ENCODE assay signal across 9 mouse cellular contexts in the genomic region with DNA sequence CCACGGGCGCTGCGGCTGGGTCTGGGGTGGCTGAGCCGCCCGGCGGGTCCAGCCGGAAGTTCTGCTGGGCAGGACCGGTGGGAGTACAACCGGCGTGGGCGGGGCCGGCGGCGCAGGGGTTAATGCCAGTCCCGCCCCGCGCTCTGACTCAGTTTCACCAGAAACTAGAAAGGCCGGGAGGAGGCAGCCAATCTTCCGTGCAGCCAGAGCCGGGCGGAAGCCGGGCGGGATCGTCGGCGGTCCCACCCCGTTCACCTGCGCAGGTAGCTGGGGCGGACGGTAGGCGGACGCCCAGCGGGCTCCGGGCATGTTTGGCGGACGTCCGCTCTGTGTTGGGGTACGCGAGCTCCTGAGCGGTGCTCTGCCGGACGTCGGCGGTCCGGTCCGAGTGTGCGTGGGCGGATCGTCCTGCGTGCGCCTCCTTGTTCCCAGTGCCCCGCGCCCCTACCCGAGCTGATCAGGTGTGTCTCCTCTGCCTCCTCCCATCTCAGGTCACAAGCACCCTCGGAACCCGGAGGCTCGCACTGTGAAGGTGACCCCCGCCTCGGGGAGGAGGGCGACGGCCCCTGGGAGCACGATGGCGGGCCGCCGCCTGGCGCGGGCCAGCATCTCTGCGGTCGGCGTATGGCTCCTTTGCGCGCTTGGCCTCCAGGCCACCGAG. TPM values are rescaled to one million over a fixed set of nuclear protein-coding genes. Genes with fewer than 3 reads are reported as not detected.
DNase-seq lines count a peak whose midpoint lies in the region; ATAC-seq and TF ChIP-seq lines count a peak whose summit lies in the region.
"Had no signal": no experiment of that assay in that cellular context is flagged by ENCODE, and none has a peak within 500 bp of the region (broad histone marks: within the 10 kb centered on the region; RNA-seq: fewer than 3 reads in every experiment).

A gene (plus strand): TSS at position 153 of the 661 bp plus-strand sequence.

- H3K4me3 ChIP-seq in heart, embryonic 12.5 days = peak within 1 kb of the TSS; percentile 59
- H3K4me3 ChIP-seq in cortical plate, adult 2 months (ENCODE audit: insufficient read depth, low read length) = peak within 1 kb of the TSS; percentile 7
- peak within 1 kb of the TSS; percentile 41 for H3K4me3 ChIP-seq in hindbrain, embryonic 15.5 days
- H3K4me3 ChIP-seq in liver, embryonic 12.5 days = peak within 1 kb of the TSS; percentile 49
- H3K4me3 ChIP-seq in neural tube, embryonic 12.5 days = peak within 1 kb of the TSS; percentile 37
- H3K4me3 ChIP-seq in cerebellum, adult 2 months (replicated peaks; ENCODE audit: insufficient read depth, low read depth, low read length) = no peak within 1 kb of the TSS

- no peaks in the 10 kb centered on the region for H3K9me3 ChIP-seq in heart, embryonic 12.5 days (replicated peaks)
- H3K9me3 ChIP-seq in hindbrain, embryonic 15.5 days = no peaks in the 10 kb centered on the region
- H3K9me3 ChIP-seq in liver, embryonic 12.5 days (replicated peaks) = no peaks in the 10 kb centered on the region
- no peaks in the 10 kb centered on the region for H3K9me3 ChIP-seq in neural tube, embryonic 12.5 days
- H3K9me3 ChIP-seq: G1E had no signal

- intact Hi-C loops in heart, postnatal 36 days (cut with DNase I) = no loop called here

- peaks cover 76% of the 10 kb centered on the region for H3K27me3 ChIP-seq in heart, embryonic 12.5 days (replicated peaks)
- peaks cover 60% of the 10 kb centered on the region for H3K27me3 ChIP-seq in hindbrain, embryonic 15.5 days
- H3K27me3 ChIP-seq in liver, embryonic 12.5 days (replicated peaks) = peaks cover 87% of the 10 kb centered on the region
- H3K27me3 ChIP-seq in neural tube, embryonic 12.5 days (replicated peaks) = peaks cover 52% of the 10 kb centered on the region
- peaks cover 5% of the 10 kb centered on the region; the same call in 1 of the 2 replicates for H3K27me3 ChIP-seq in cerebellum, adult 2 months (ENCODE audit: control insufficient read depth, insufficient read depth, low read length)

- H3K4me2 ChIP-seq in heart, embryonic 12.5 days = peak within 1 kb of the TSS; percentile 92
- H3K4me2 ChIP-seq in hindbrain, embryonic 15.5 days = peak within 1 kb of the TSS; percentile 68
- H3K4me2 ChIP-seq in liver, embryonic 12.5 days = peak within 1 kb of the TSS; percentile 69
- H3K4me2 ChIP-seq in neural tube, embryonic 12.5 days (replicated peaks) = peak within 1 kb of the TSS; percentile 67

- no peak for TF ChIP-seq CTCF in cortical plate, adult 2 months (IDR thresholded peaks at IDR 0.05; ENCODE audit: extremely low read depth, insufficient read depth, low read length)
- TF ChIP-seq CTCF in cerebellum, adult 2 months (IDR thresholded peaks at IDR 0.05; ENCODE audit: borderline replicate concordance, insufficient read depth, low read depth, low read length) = no peak

- peaks cover 14% of the 10 kb centered on the region for H3K4me1 ChIP-seq in heart, embryonic 12.5 days (replicated peaks)
- H3K4me1 ChIP-seq in cortical plate, adult 2 months (ENCODE audit: control insufficient read depth, insufficient read depth, low read length) = 0 out of 2 replicates have a peak, but pooled peaks cover 2% of the 10 kb centered on the region
- peaks cover 14% of the 10 kb centered on the region for H3K4me1 ChIP-seq in hindbrain, embryonic 15.5 days (replicated peaks)
- peaks cover 12% of the 10 kb centered on the region for H3K4me1 ChIP-seq in liver, embryonic 12.5 days
- peaks cover 13% of the 10 kb centered on the region for H3K4me1 ChIP-seq in neural tube, embryonic 12.5 days
- no peaks in the 10 kb centered on the region for H3K4me1 ChIP-seq in cerebellum, adult 2 months (ENCODE audit: control insufficient read depth, insufficient read depth, low read length)

- H3K36me3 ChIP-seq in heart, embryonic 12.5 days = no peaks in the 10 kb centered on the region
- H3K36me3 ChIP-seq in hindbrain, embryonic 15.5 days = no peaks in the 10 kb centered on the region
- H3K36me3 ChIP-seq in liver, embryonic 12.5 days = no peaks in the 10 kb centered on the region
- H3K36me3 ChIP-seq in neural tube, embryonic 12.5 days = no peaks in the 10 kb centered on the region
- H3K36me3 ChIP-seq: G1E had no signal

- under 1% methylated on average over 73 of the region's 73 CpGs for WGBS in heart, embryonic 12.5 days
- 1% methylated on average over 64 of the region's 73 CpGs for WGBS in hindbrain, embryonic 15.5 days
- under 1% methylated on average over 73 of the region's 73 CpGs for WGBS in liver, embryonic 12.5 days (ENCODE audit: insufficient replicate concordance)
- under 1% methylated on average over 73 of the region's 73 CpGs for WGBS in neural tube, embryonic 12.5 days
- WGBS in cerebellum, adult 2 months = under 1% methylated on average over 71 of the region's 73 CpGs

- no peak within 1 kb of the TSS for H3K27ac ChIP-seq in heart, embryonic 12.5 days (ENCODE audit: poor library complexity, severe bottlenecking)
- no peak within 1 kb of the TSS for H3K27ac ChIP-seq in cortical plate, adult 2 months (ENCODE audit: insufficient read depth, low read length)
- no peak within 1 kb of the TSS for H3K27ac ChIP-seq in hindbrain, embryonic 15.5 days (replicated peaks)
- no peak within 1 kb of the TSS for H3K27ac ChIP-seq in liver, embryonic 12.5 days
- no peak within 1 kb of the TSS for H3K27ac ChIP-seq in neural tube, embryonic 12.5 days
- no peak within 1 kb of the TSS for H3K27ac ChIP-seq in cerebellum, adult 2 months (ENCODE audit: insufficient read depth, low read length)

- no peak for TF ChIP-seq POLR2A in cortical plate, adult 2 months (IDR thresholded peaks at IDR 0.05; ENCODE audit: extremely low read depth, insufficient read depth, low read length)
- TF ChIP-seq POLR2A in cerebellum, adult 2 months (IDR thresholded peaks at IDR 0.05; ENCODE audit: borderline replicate concordance, insufficient read depth, low read length) = no peak

- peak within 1 kb of the TSS; percentile 49 for H3K9ac ChIP-seq in heart, embryonic 12.5 days
- H3K9ac ChIP-seq in hindbrain, embryonic 15.5 days = 0 out of 2 replicates have a peak within 1 kb of the TSS, but pooled peaks have one; percentile 6
- no peak within 1 kb of the TSS for H3K9ac ChIP-seq in liver, embryonic 12.5 days
- 0 out of 2 replicates have a peak within 1 kb of the TSS, but pooled peaks have one; percentile 30 for H3K9ac ChIP-seq in neural tube, embryonic 12.5 days

- DNase-seq in heart, postnatal 36 days = no peak
- DNase-seq in cerebellum, adult 2 months = no peak

- no peak; the same call in 1 of the 2 replicates for ATAC-seq in heart, embryonic 12.5 days (ENCODE audit: insufficient number of reproducible peaks, low FRiP score)
- peak; percentile 30; the same call in 1 of the 2 replicates for ATAC-seq in hindbrain, embryonic 15.5 days (ENCODE audit: low FRiP score, low read depth)
- no peak for ATAC-seq in liver, embryonic 12.5 days
- no peak for ATAC-seq in neural tube, embryonic 12.5 days (ENCODE audit: low FRiP score, low read depth)
- ATAC-seq in megakaryocyte progenitor cell, adult 5-6 weeks (replicated peaks; ENCODE audit: poor library complexity) = no peak

RNA-seq across cellular contexts. Expression of the gene that starts here (rescaled TPM):
- polyA plus RNA-seq in heart, embryonic 12.5 days (2016; fragmentation: Nextera tagmentation; extraction: Ambion mirVana) = 0.82 and 1.00 TPM in 2 replicates
- total RNA-seq in heart, postnatal 36 days (2021) = not detected
- 1.8 and 2.6 TPM in 2 replicates for polyA plus RNA-seq in cortical plate, adult 2 months (2012; rRNA removed)
- 0.96 and 0.99 TPM in 2 replicates for polyA plus RNA-seq in hindbrain, embryonic 15.5 days (2015; fragmentation: Nextera tagmentation; extraction: Ambion mirVana)
- polyA plus RNA-seq in liver, embryonic 12.5 days (2016; fragmentation: Nextera tagmentation; extraction: Ambion mirVana) = 0.44 and 0.77 TPM in 2 replicates
- 1.2 and 1.7 TPM in 2 replicates for polyA plus RNA-seq in neural tube, embryonic 12.5 days (2016; fragmentation: Nextera tagmentation; extraction: Ambion mirVana)
- 0.20 and 0.44 TPM in 2 replicates for total RNA-seq in megakaryocyte progenitor cell, adult 5-6 weeks (2015)
- total RNA-seq in megakaryocyte progenitor cell, adult 5-6 weeks (2017) = 0.14 TPM in 1 of 2 replicates, not detected in the other
- polyA plus RNA-seq in cerebellum, adult 2 months (2012; rRNA removed) = 0.61 and 1.2 TPM in 2 replicates
- polyA plus RNA-seq: G1E had no signal

Comparison
In these comparisons a context has a peak if more than half of its experiments do, and no peak if none do; other contexts are left out.
1. Peak in ATAC-seq, H3K4me3 ChIP-seq, H3K9ac ChIP-seq and H3K4me2 ChIP-seq in hindbrain, embryonic 15.5 days; RNA of the gene not detected or under 1 TPM.